Mouse (Mus musculus) cerebellum, adult 2 months (tissue): ENCODE data around the gene Clcn1. TPM values are rescaled to one million over a fixed set of nuclear protein-coding genes. Genes with fewer than 3 reads are reported as not detected.
A peak's percentile ranks its signal among the peaks of the same experiment; 100 is the strongest.

ENCODE experiments used
- DNase-seq, 2 experiments: peaks; one replicate each; pipeline ENCODE4 v3.0.0; 2021
- H3K27ac ChIP-seq: fragments of 200-500 bp; 2 replicates; pipeline ENCODE4 v1.5.1; 2012; ENCODE audit warnings: low read length, control low read depth, inconsistent platforms; ENCODE audit not compliant: insufficient read depth
- H3K27me3 ChIP-seq: fragments of 200-500 bp; 2 replicates; pipeline ENCODE4 v1.6.1; 2012; ENCODE audit warnings: inconsistent platforms, mild to moderate bottlenecking, low read length, moderate library complexity; ENCODE audit not compliant: control insufficient read depth, insufficient read depth
- H3K4me1 ChIP-seq: fragments of 200-500 bp; 2 replicates; pipeline ENCODE4 v1.6.1; 2011; ENCODE audit warnings: low read length; ENCODE audit not compliant: control insufficient read depth, insufficient read depth
- H3K4me3 ChIP-seq: fragments of 200-500 bp; replicated peaks from 2 replicates; pipeline ENCODE3; 2011; ENCODE audit warnings: mild to moderate bottlenecking, low read depth, low read length, control low read depth; ENCODE audit not compliant: insufficient read depth
- CTCF ChIP-seq: fragments of 200-500 bp; IDR thresholded peaks from 2 replicates; pipeline ENCODE4 v1.5.1; 2011; ENCODE audit warnings: low read depth, mild to moderate bottlenecking, control low read depth, low read length, moderate library complexity, borderline replicate concordance; ENCODE audit not compliant: insufficient read depth
- POLR2A ChIP-seq: fragments of 200-500 bp; IDR thresholded peaks from 2 replicates; pipeline ENCODE4 v1.6.1; 2011; ENCODE audit warnings: low read length, control low read depth, borderline replicate concordance; ENCODE audit not compliant: insufficient read depth
- WGBS: fragments of 180-500 bp; shearing (Covaris S2); methylation state at CpG from one replicate; pipeline ENCODE4 v1.1.7; 2018; 5-methylcytosine and 5-hydroxymethylcytosine counted together
- polyA plus RNA-seq: library from polyadenylated mRNA; depleted of rRNA; stranded (reverse); fragments of >200 nt; gene quantifications from 2 replicates; pipeline ENCODE4 v1.2.3, GENCODE M21; 2012

The Clcn1 gene
- polyA plus RNA-seq, 1 experiment, result 11.5 TPM

- Histone ChIP-seq H3K4me1 (peaks cover 25% of the 10 kb centered on the region), H3K27ac (peak overlapping the region; percentile 56), H3K4me3 (peak overlapping the region; percentile 55), H3K27me3 (no peaks in the 10 kb centered on the region)
- no peak for TF ChIP-seq POLR2A
- TF ChIP-seq CTCF, result peak; percentile 59
- DNase-seq, result peak; percentile 83 to 84
- under 1% methylated on average over 11 of the region's 11 CpGs for WGBS
Observed at GRCm38 (mm10) chr6:42349006-42349425, 62.5 kb downstream of the Clcn1 start.

- 1% methylated on average over 32 of the region's 36 CpGs for WGBS
- Histone ChIP-seq H3K4me1 (peaks cover 25% of the 10 kb centered on the region), H3K27me3 (no peaks in the 10 kb centered on the region), H3K4me3 (peak within 1 kb of the TSS; percentile 55), H3K27ac (peak within 1 kb of the TSS; percentile 56)
- peak; percentile 95 for DNase-seq
- TF ChIP-seq POLR2A, result peak; percentile 76
- TF ChIP-seq CTCF, result no peak; the same call in 1 of the 2 replicates
Observed at GRCm38 (mm10) chr6:42349426-42350020, 63.0 kb downstream of the Clcn1 start, which contains the start of gene Zyx. Gene Zyx, plus strand, starts transcription at chr6:42349630.

- WGBS, result under 1% methylated on average over 60 of the region's 72 CpGs
- peaks cover 29% of the 10 kb centered on the region for H3K4me1 ChIP-seq
- DNase-seq, result peak; percentile 77 to 83
- peak overlapping the region; percentile 41 for H3K27ac ChIP-seq
- no peak for TF ChIP-seq CTCF
- TF ChIP-seq POLR2A, result peak; percentile 68
- no peaks in the 10 kb centered on the region for H3K27me3 ChIP-seq
- peak overlapping the region; percentile 55 for H3K4me3 ChIP-seq
Observed at GRCm38 (mm10) chr6:42350021-42350967, 63.8 kb downstream of the Clcn1 start.

GRCm38 (mm10) chr6:42350968-42351775 lies 64.7 kb downstream of the Clcn1 start:
- Histone ChIP-seq H3K4me1 (peaks cover 35% of the 10 kb centered on the region), H3K27me3 (no peaks in the 10 kb centered on the region), H3K4me3 (peak overlapping the region; percentile 55), H3K27ac (peak overlapping the region; percentile 41; the same call in 1 of the 2 replicates)
- TF ChIP-seq POLR2A, result no peak
- TF ChIP-seq CTCF, result no peak
- DNase-seq, result peak in 1 of 2 experiments; percentile 31
- WGBS, result 32% methylated on average over 13 of the region's 13 CpGs

GRCm38 (mm10) chr6:42351776-42352485 lies 65.4 kb downstream of the Clcn1 start:
- WGBS, result 73% methylated on average over 7 of the region's 7 CpGs
- Histone ChIP-seq H3K4me3 (peak overlapping the region; percentile 17), H3K27ac (no peak overlapping the region), H3K27me3 (no peaks in the 10 kb centered on the region), H3K4me1 (peaks cover 35% of the 10 kb centered on the region)
- TF ChIP-seq POLR2A, result no peak
- no peak for TF ChIP-seq CTCF
- DNase-seq, result peak in 1 of 2 experiments; percentile 29

- no peak for DNase-seq
- H3K4me1 ChIP-seq, result peaks cover 35% of the 10 kb centered on the region
- 96% methylated on average over 1 of the region's 1 CpGs for WGBS
- H3K27ac ChIP-seq, result no peak overlapping the region
- H3K4me3 ChIP-seq, result no peak overlapping the region
- no peak for TF ChIP-seq POLR2A
- no peak for TF ChIP-seq CTCF
- H3K27me3 ChIP-seq, result no peaks in the 10 kb centered on the region
Observed at GRCm38 (mm10) chr6:42352486-42352846, 66.0 kb downstream of the Clcn1 start.

GRCm38 (mm10) chr6:42353180-42353579 lies 66.7 kb downstream of the Clcn1 start:
- WGBS, result 81% methylated on average over 8 of the region's 8 CpGs
- peaks cover 30% of the 10 kb centered on the region for H3K4me1 ChIP-seq
- TF ChIP-seq CTCF, result no peak
- no peak for TF ChIP-seq POLR2A
- no peak overlapping the region for H3K4me3 ChIP-seq
- H3K27ac ChIP-seq, result no peak overlapping the region
- H3K27me3 ChIP-seq, result no peaks in the 10 kb centered on the region
- no peak for DNase-seq
